In the genomic region with DNA sequence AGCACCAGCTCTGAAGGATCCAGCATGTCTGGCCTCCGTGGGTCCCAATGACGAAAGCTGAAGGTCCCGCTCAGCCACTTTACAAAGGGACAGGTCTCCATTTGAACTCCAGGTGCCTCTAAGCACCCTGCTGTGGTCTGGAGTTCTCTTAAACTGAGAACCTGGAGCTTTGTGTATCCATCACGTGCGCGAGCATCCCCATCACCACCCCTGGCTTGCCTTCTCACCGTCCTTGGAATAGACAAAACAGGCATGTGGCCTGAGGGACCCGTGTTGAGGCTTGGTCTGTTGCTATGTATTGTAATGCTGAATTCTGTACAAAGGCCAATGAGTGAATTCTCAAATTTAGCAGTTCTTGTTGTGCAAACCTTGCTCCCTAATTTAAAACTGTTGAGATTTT, we compare ENCODE assay signal across 22 mouse cellular contexts. TPM values are rescaled to one million over a fixed set of nuclear protein-coding genes. Genes with fewer than 3 reads are reported as not detected.
"Had no signal": no experiment of that assay in that cellular context is flagged by ENCODE, and none has a peak within 500 bp of the region (broad histone marks: within the 10 kb centered on the region; RNA-seq: fewer than 3 reads in every experiment).

No protein-coding gene starts in this region.

- H3K4me3 ChIP-seq: kidney, embryonic 15.5 days; limb, embryonic 15.5 days; liver, embryonic 12.5 days; neural tube, embryonic 13.5 days had no signal

- H3K9ac ChIP-seq: kidney, embryonic 15.5 days; limb, embryonic 15.5 days; liver, embryonic 12.5 days; lung, embryonic 14.5 days; neural tube, embryonic 13.5 days had no signal

- DNase-seq: kidney, adult 2 months; kidney, postnatal 25 days; layer of hippocampus, adult 9-11 months; layer of hippocampus, postnatal 36 days; lung, embryonic 14.5 days; lung, postnatal 10 days; retina, postnatal 1 day; right cerebral cortex, postnatal 4 days; thymus, postnatal 36 days had no signal

- H3K9me3 ChIP-seq: kidney, embryonic 15.5 days; limb, embryonic 15.5 days; liver, embryonic 12.5 days; neural tube, embryonic 13.5 days had no signal

- H3K27ac ChIP-seq: kidney, embryonic 15.5 days; limb, embryonic 15.5 days; liver, embryonic 12.5 days; neural tube, embryonic 13.5 days had no signal

RNA-seq across cellular contexts. Expression of a gene that starts 17.8 kb away (rescaled TPM):
- total RNA-seq: megakaryocyte progenitor cell, adult 5-6 weeks had no signal

RNA-seq across cellular contexts. Expression of a gene that starts 17.9 kb away (rescaled TPM):
- total RNA-seq: layer of hippocampus, adult 18-20 months; layer of hippocampus, postnatal 36 days; left cerebral cortex, adult 8-10 months; left cerebral cortex, postnatal 25 days; megakaryocyte progenitor cell, adult 5-6 weeks had no signal
- polyA plus RNA-seq: kidney, adult 2 months; kidney, embryonic 15.5 days; limb, embryonic 11.5 days; liver, embryonic 12.5 days; liver, embryonic 16.5 days; spleen, adult 2 months; stomach, embryonic 16.5 days; thymus, postnatal 0 days had no signal
